Mouse (Mus musculus) lung, embryonic 16.5 days (tissue): Measurements from ENCODE around the gene Gtf2i. TPM values are rescaled to one million over a fixed set of nuclear protein-coding genes. Genes with fewer than 3 reads are reported as not detected.
"Not testable (repeated sequence)": the region's sequence is repeated elsewhere in the genome, so short reads cannot be mapped to it uniquely, and the experiment has no call there.

Experiments
- ATAC-seq: fragments of 200-750 bp; cut with Nextera tagmentation; 2 replicates; pipeline ENCODE4 v1.8.0; 2017; ENCODE audit warnings: low read depth, mild to moderate bottlenecking, moderate library complexity
- H3K27ac ChIP-seq: fragments of 300-500 bp; sonication (generic); 2 replicates; pipeline ENCODE4 v1.5.1; 2014; ENCODE audit warnings: mild to moderate bottlenecking, control low read depth, low read length
- H3K27me3 ChIP-seq: fragments of 300-500 bp; sonication (generic); 2 replicates; pipeline ENCODE4 v1.6.1; 2014; ENCODE audit warnings: low read depth, low read length, mixed read lengths; ENCODE audit not compliant: control insufficient read depth, insufficient read depth
- H3K36me3 ChIP-seq: fragments of 300-500 bp; sonication (generic); 2 replicates; pipeline ENCODE4 v1.6.1; 2014; ENCODE audit warnings: low read length; ENCODE audit not compliant: control insufficient read depth, insufficient read depth
- H3K4me1 ChIP-seq: fragments of 300-500 bp; sonication (generic); replicated peaks from 2 replicates; pipeline ENCODE4 v1.6.1; 2014; ENCODE audit warnings: low read length, mixed read lengths; ENCODE audit not compliant: control insufficient read depth, insufficient read depth
- H3K4me2 ChIP-seq: fragments of 300-500 bp; sonication (generic); 2 replicates; pipeline ENCODE4 v1.6.1; 2014; ENCODE audit warnings: low read depth, low read length, control low read depth
- H3K4me3 ChIP-seq: fragments of 300-500 bp; sonication (generic); 2 replicates; pipeline ENCODE4 v1.5.1; 2014; ENCODE audit warnings: mild to moderate bottlenecking, low read length, control low read depth
- H3K9ac ChIP-seq: fragments of 300-500 bp; sonication (generic); 2 replicates; pipeline ENCODE4 v1.6.1; 2014; ENCODE audit warnings: low read length, control low read depth
- H3K9me3 ChIP-seq: fragments of 300-500 bp; sonication (generic); 2 replicates; pipeline ENCODE4 v1.6.1; 2016; ENCODE audit warnings: low read length; ENCODE audit not compliant: control insufficient read depth
- WGBS: fragments of 180-500 bp; shearing (Covaris S2); extraction: QIAGEN DNeasy Blood & Tissue Kit; methylation state at CpG from one replicate; pipeline ENCODE4 v1.1.7; 2014; 5-methylcytosine and 5-hydroxymethylcytosine counted together
- polyA plus RNA-seq: library from polyadenylated mRNA; unstranded; fragments of >200 nt; fragmentation: Nextera tagmentation; extraction: Ambion mirVana; gene quantifications from 2 replicates; pipeline ENCODE4 v1.2.1, GENCODE M21; 2015

Gene Gtf2i
- 165 and 170 TPM in 2 replicates for polyA plus RNA-seq

GRCm38 (mm10) chr5:134314688-134315622, at the start of gene Gtf2i:
TSS of gene Gtf2i (minus strand) at chr5:134314760.
- H3K4me2 ChIP-seq = peak within 1 kb of the TSS; percentile 64
- H3K27ac ChIP-seq = peak within 1 kb of the TSS; percentile 98
- peak within 1 kb of the TSS; percentile 68 for H3K4me3 ChIP-seq
- H3K36me3 ChIP-seq = peaks cover 4% of the 10 kb centered on the region
- ATAC-seq = peak; percentile 91
- H3K9me3 ChIP-seq = no peaks in the 10 kb centered on the region
- no peaks in the 10 kb centered on the region for H3K27me3 ChIP-seq
- H3K4me1 ChIP-seq = peaks cover 23% of the 10 kb centered on the region
- H3K9ac ChIP-seq = peak within 1 kb of the TSS; percentile 92
- under 1% methylated on average over 40 of the region's 40 CpGs for WGBS

DNA sequence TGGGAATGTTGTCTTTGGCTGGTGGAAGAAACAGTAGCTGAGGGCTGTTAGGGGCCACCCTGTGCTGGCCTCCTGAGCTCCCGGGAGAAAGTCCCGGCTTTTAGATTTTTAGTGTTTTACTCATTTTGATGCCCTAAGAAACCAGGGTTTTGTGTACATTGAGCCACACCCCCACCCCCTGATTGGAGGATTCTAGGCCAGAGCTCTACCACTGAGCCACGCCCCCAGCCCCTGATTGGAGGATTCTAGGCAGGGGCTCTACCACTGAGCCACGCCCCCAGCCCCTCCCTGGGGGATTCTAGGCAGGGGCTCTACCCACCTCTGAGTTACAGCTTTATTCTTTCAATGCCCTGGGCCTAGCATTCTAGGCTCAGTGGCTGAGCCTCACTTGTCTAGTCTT, 44.5 kb upstream of the Gtf2i start:
- no peak for ATAC-seq
- no peaks in the 10 kb centered on the region for H3K4me1 ChIP-seq
- H3K9ac ChIP-seq = no peak overlapping the region
- H3K27me3 ChIP-seq = no peaks in the 10 kb centered on the region
- H3K4me3 ChIP-seq = no peak overlapping the region
- H3K27ac ChIP-seq = no peak overlapping the region
- peaks cover 38% of the 10 kb centered on the region for H3K36me3 ChIP-seq
- no peak overlapping the region for H3K4me2 ChIP-seq
- no peaks in the 10 kb centered on the region for H3K9me3 ChIP-seq
- 93% methylated on average over 4 of the region's 4 CpGs for WGBS

DNA sequence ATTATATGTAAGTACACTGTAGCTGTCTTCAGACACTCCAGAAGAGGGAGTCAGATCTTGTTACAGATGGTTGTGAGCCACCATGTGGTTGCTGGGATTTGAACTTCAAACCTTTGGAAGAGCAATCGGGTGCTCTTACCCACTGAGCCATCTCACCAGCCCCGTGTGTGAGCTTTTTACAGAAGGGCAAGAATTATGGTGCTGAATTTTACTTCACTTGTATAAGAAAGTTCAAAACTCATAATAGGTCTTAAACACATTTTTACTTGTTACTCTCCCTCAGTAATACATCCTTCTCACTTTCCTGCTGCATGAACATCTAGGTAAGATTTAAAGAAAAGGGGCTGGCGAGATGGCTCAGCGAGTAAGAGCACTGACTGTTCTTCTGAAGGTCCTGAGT, 40.8 kb upstream of the Gtf2i start:
- not testable (repeated sequence) for H3K27ac ChIP-seq, H3K4me3 ChIP-seq, H3K9ac ChIP-seq, H3K9me3 ChIP-seq, H3K4me2 ChIP-seq, ATAC-seq, H3K27me3 ChIP-seq
- H3K4me1 ChIP-seq = peaks cover 14% of the 10 kb centered on the region
- H3K36me3 ChIP-seq = peaks cover 22% of the 10 kb centered on the region
- 89% methylated on average over 4 of the region's 4 CpGs for WGBS

DNA sequence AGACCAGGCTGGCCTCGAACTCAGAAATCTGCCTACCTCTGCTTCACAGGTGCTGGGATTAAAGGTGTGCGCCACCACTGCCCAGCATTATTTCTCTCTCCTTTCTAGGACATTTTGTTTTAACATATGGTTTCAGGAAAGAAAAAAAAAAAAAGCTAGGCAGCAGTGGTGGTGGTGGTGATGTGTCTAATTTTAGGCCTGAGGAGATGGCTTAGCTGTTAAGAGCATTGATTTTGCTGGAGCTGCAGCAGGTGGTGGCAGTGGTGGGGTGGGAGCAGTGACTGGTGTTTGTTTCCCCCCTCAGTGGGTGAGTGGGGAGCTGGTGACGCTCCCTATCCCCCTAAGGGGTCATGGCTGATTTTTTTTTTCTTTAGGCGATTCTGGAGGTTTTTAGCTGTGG, 38.6 kb upstream of the Gtf2i start:
- Histone ChIP-seq H3K27me3 (no peaks in the 10 kb centered on the region), H3K27ac (no peak overlapping the region), H3K9ac (no peak overlapping the region), H3K4me2 (no peak overlapping the region), H3K4me3 (no peak overlapping the region), H3K9me3 (no peaks in the 10 kb centered on the region), H3K4me1 (peaks cover 15% of the 10 kb centered on the region), H3K36me3 (peaks cover under 1% of the 10 kb centered on the region)
- 78% methylated on average over 4 of the region's 4 CpGs for whole genome bisulfite sequencing
- no peak for ATAC-seq

GRCm38 (mm10) chr5:134352527-134353001, 38.0 kb upstream of the Gtf2i start:
- Histone ChIP-seq H3K4me1 (peaks cover 15% of the 10 kb centered on the region), H3K4me3 (no peak overlapping the region), H3K9ac (no peak overlapping the region), H3K36me3 (no peaks in the 10 kb centered on the region), H3K27ac (peak overlapping the region; percentile 43; the same call in 1 of the 2 replicates), H3K27me3 (no peaks in the 10 kb centered on the region), H3K9me3 (no peaks in the 10 kb centered on the region), H3K4me2 (no peak overlapping the region)
- 54% methylated on average over 3 of the region's 3 CpGs for WGBS
- peak; percentile 47; the same call in 1 of the 2 replicates for ATAC-seq

DNA sequence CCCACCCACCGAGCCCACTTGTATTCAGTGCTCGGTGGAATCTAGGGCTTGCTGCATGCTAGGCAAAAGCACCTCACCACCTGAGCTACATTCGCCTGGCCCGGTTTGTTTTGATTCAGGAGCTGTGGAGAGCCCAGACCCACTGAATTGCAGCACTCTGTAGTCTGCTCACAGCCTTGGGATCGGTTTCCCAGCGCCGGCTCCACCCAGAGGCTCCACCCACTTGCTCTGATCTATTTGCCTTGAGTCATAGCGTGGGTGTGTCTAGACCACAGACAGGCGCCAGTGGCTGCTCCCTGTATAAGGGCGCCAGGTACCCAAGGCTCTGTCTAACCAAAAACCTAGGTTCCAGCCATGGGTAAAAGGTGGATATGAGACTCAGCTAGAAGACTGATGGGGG, 36.1 kb upstream of the Gtf2i start:
- H3K27me3 ChIP-seq = no peaks in the 10 kb centered on the region
- 9% methylated on average over 10 of the region's 10 CpGs for WGBS
- no peaks in the 10 kb centered on the region for H3K36me3 ChIP-seq
- H3K9me3 ChIP-seq = no peaks in the 10 kb centered on the region
- peak; percentile 87 for ATAC-seq
- no peak overlapping the region for H3K9ac ChIP-seq
- peaks cover 15% of the 10 kb centered on the region for H3K4me1 ChIP-seq
- H3K4me3 ChIP-seq = 0 out of 2 replicates have a peak overlapping the region, but pooled peaks have one; percentile 11
- H3K27ac ChIP-seq = no peak overlapping the region
- H3K4me2 ChIP-seq = peak overlapping the region; percentile 42

GRCm38 (mm10) chr5:134347066-134347465, 32.5 kb upstream of the Gtf2i start:
- Histone ChIP-seq H3K27ac (no peak overlapping the region), H3K9me3 (no peaks in the 10 kb centered on the region), H3K4me2 (no peak overlapping the region), H3K36me3 (no peaks in the 10 kb centered on the region), H3K9ac (no peak overlapping the region), H3K27me3 (no peaks in the 10 kb centered on the region), H3K4me1 (peaks cover 9% of the 10 kb centered on the region), H3K4me3 (no peak overlapping the region)
- no peak for ATAC-seq
- WGBS = 71% methylated on average over 2 of the region's 2 CpGs

GRCm38 (mm10) chr5:134345449-134345848, 30.9 kb upstream of the Gtf2i start:
- no peaks in the 10 kb centered on the region for H3K27me3 ChIP-seq
- WGBS = 75% methylated on average over 9 of the region's 9 CpGs
- no peaks in the 10 kb centered on the region for H3K36me3 ChIP-seq
- H3K4me3 ChIP-seq = no peak overlapping the region
- ATAC-seq = no peak
- H3K27ac ChIP-seq = no peak overlapping the region
- peaks cover 2% of the 10 kb centered on the region for H3K4me1 ChIP-seq
- H3K9ac ChIP-seq = no peak overlapping the region
- no peak overlapping the region for H3K4me2 ChIP-seq
- no peaks in the 10 kb centered on the region for H3K9me3 ChIP-seq

- H3K27me3 ChIP-seq = no peaks in the 10 kb centered on the region
- 75% methylated on average over 8 of the region's 8 CpGs for WGBS
- H3K4me1 ChIP-seq = no peaks in the 10 kb centered on the region
Observed at GRCm38 (mm10) chr5:134344076-134344475, 29.5 kb upstream of the Gtf2i start.

More at GRCm38 (mm10) chr5:134344076-134344475, 29.5 kb upstream of the Gtf2i start:
- H3K27ac ChIP-seq = no peak overlapping the region
- no peak overlapping the region for H3K4me3 ChIP-seq
- no peak overlapping the region for H3K4me2 ChIP-seq
- no peaks in the 10 kb centered on the region for H3K36me3 ChIP-seq
- no peak overlapping the region for H3K9ac ChIP-seq
- ATAC-seq = no peak
- no peaks in the 10 kb centered on the region for H3K9me3 ChIP-seq
